Mouse (Mus musculus) spleen, postnatal 36 days (tissue): Measurements from ENCODE around the gene Crtc1.

Source experiments
- DNase-seq, 2 experiments: peaks; one replicate each; pipeline ENCODE4 v3.0.0; 2022; ENCODE audit warnings: low spot score in 2 of 2, mixed read lengths in 1 of 2

Crtc1 gene

GRCm38 (mm10) chr8:70421349-70422104 lies 17.9 kb downstream of the Crtc1 start:
- DNase-seq: no peak

GRCm38 (mm10) chr8:70419879-70420643 lies 19.3 kb downstream of the Crtc1 start:
- DNase-seq: no peak

GRCm38 (mm10) chr8:70418954-70419353 lies 20.4 kb downstream of the Crtc1 start:
- DNase-seq: no peak

- no peak for DNase-seq
Observed at GRCm38 (mm10) chr8:70417914-70418313, 21.5 kb downstream of the Crtc1 start.

- no peak for DNase-seq
Observed at GRCm38 (mm10) chr8:70416941-70417340, 22.4 kb downstream of the Crtc1 start.

GRCm38 (mm10) chr8:70415540-70416451 lies 23.6 kb downstream of the Crtc1 start:
- DNase-seq: no peak

- DNase-seq: peak in 1 of 2 experiments; percentile 18
Observed at GRCm38 (mm10) chr8:70414310-70414946, 25.0 kb downstream of the Crtc1 start.

GRCm38 (mm10) chr8:70410281-70410680 lies 29.1 kb downstream of the Crtc1 start:
- no peak for DNase-seq

- DNase-seq: no peak
Observed at GRCm38 (mm10) chr8:70409455-70409871, 29.9 kb downstream of the Crtc1 start.

GRCm38 (mm10) chr8:70409019-70409418 lies 30.4 kb downstream of the Crtc1 start:
- no peak for DNase-seq

GRCm38 (mm10) chr8:70408301-70408700 lies 31.1 kb downstream of the Crtc1 start:
- DNase-seq: no peak

- no peak for DNase-seq
Observed at GRCm38 (mm10) chr8:70406427-70407069, 32.8 kb downstream of the Crtc1 start.

GRCm38 (mm10) chr8:70405189-70405588 lies 34.2 kb downstream of the Crtc1 start:
- no peak for DNase-seq

GRCm38 (mm10) chr8:70404212-70404611 lies 35.2 kb downstream of the Crtc1 start:
- no peak for DNase-seq

GRCm38 (mm10) chr8:70397611-70398563 lies 41.5 kb downstream of the Crtc1 start:
- DNase-seq: no peak

- no peak for DNase-seq
Observed at GRCm38 (mm10) chr8:70396184-70396583, 43.2 kb downstream of the Crtc1 start.

- no peak for DNase-seq
Observed at GRCm38 (mm10) chr8:70395649-70396048, 43.7 kb downstream of the Crtc1 start.

- DNase-seq: no peak
Observed at GRCm38 (mm10) chr8:70394269-70394998, 44.9 kb downstream of the Crtc1 start.

GRCm38 (mm10) chr8:70393087-70393486 lies 46.3 kb downstream of the Crtc1 start:
- DNase-seq: no peak
